Mouse (Mus musculus) forelimb bud, embryonic 11.5 days (tissue): ENCODE measurements at regions not wholly inside any gene's neighbourhood (a gene's known extent, or its start where the extent isn't known, plus 50 kb on each side); places are given as distances from the start of the nearest gene placed in this dataset.
"Not testable (repeated sequence)": the region's sequence is repeated elsewhere in the genome, so short reads cannot be mapped to it uniquely, and the experiment has no call there.

Source experiments
- DNase-seq: peaks from one replicate; pipeline ENCODE4 v3.0.0-alpha.2; 2012; ENCODE audit warnings: low read depth, low spot score

DNA sequence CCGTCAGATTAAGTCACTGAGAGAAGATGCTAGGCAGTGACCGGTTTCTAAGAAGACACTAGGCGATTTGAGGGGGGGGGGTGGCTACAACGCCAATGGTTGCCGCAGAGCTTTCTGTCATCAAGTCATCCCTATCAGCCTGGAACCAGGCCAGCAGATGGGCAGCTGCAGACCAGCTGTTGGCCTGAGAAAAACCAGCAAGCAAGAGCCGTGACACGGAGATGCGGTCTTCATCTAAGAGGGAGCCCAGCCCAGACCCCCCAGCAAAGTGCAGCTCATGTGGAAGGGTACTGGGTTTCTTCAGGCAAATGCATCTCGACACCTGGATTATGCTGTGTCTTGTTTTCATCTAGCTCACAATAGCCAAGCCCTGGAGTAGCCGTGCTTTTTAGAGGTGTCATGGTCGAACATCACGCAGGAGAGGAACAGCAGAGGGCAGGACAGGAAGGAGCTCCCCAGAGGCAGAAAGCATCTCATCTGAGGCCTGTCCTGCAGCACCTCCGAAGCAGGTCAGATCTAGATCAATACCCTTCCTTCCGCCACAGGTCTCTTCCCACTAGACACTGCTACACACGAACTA, 76.3 kb downstream of the Cpn2 start:
- no peak for DNase-seq

DNA sequence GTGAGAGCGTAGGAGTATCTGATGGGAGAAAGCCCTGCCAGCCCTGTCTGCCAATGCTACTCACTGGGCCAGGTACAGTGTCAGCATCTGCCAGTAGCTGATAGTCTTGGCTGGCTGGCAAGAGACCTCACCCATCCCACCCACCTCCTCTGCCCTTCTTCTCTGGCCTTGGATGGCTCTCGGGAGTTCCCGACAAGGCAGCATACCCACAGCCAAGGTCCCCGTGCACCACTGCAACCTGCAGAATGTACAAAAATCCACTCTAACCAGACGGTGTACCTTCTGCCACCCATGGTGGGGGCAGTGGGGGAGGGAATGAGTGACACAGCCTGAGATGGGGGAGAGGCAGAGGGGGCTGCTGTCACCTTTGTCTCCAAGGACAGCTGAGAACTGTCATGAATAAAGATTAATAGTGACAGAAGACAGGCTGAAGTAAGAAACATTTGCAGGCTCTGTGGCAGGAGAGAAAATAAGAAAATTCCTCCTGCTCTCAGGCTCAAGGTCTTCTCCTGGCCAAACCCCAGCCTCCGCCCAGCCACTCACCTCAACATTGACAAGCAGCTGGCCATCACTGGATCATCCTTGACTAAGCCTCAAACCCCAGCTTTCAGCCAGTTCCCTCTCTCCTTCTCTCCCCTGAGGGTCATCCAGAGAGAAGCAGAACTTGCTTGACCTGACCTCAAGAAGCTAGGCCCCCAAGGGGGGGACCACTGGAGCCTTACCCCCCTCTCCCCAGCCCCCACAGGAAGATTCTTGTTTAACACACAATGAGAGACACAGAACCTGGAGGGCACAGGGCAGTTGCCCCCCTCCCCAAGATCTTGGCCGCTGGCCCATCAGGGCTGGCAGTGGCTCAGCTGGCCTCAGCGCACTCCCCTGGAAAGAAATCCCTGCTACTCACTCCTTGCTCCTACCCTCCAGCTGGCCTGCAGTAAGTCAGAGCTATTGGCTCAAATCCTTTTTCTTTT, 73.7 kb downstream of the Cpn2 start:
- DNase-seq: no peak

GRCm38 (mm10) chr16:30194836-30195235, 72.5 kb downstream of the Cpn2 start:
- DNase-seq: no peak

DNA sequence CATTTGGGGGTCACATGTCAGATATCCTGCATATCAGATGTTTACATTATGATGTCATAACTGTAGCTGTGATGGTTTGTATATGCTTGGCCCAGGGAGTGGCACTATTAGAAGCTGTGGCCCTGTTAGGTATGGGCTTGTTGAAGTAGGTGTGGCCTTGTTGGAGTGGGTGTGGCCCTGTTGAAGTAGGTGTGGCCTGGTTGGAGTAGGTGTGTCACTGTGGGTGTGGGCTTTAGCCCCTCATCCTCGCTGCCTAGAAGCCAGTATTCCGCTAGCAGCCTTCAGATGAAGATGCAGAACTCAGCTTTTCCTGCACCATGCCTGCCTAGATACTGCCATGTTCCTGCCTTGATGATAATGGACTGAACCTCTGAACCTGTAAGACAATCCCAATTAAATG, 71.4 kb downstream of the Cpn2 start:
- not testable (repeated sequence) for DNase-seq

DNA sequence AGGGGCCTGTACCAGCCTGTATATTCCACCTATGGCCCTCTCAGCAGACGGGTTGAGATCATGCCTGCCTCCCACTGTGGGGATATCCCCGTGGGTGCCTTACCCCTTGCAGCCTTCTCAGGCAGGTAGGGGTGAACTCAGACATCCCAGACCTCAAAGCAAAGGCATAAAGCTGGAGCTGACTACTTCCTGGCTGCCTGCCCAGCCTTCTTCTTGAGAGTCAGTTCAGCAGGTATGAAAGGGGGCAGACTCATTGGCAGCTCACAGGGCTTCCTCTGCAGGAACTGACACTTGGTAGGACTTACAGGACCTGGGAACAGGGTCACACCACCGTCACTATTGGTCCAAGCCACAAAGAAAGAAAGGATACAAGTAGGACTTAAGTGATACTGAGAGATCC, 69.9 kb downstream of the Cpn2 start:
- DNase-seq: no peak

- DNase-seq: no peak
Measured at GRCm38 (mm10) chr16:30199836-30200235, 67.5 kb downstream of the Cpn2 start.

DNA sequence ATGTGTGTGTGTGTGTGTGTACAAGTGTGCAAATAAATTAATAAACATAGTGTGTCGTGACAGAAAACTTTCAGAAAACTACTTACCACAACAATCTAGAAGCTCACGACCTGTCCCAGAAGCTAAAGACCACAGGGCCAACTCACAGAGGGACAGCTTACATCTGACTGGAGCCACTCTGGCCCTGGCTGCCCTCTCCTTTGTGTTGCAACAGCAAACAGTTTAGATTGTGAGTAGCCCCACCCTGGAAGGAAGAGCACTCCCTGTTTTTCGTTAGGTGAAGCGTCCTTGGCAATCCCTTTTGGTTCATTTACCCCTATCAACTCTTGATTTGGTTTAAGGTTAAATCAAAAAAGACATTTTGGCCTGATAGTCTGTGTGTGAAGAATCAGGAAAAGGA, 63.2 kb downstream of the Cpn2 start:
- no peak for DNase-seq

GRCm38 (mm10) chr16:30205314-30205815, 61.9 kb downstream of the Cpn2 start:
- no peak for DNase-seq

DNA sequence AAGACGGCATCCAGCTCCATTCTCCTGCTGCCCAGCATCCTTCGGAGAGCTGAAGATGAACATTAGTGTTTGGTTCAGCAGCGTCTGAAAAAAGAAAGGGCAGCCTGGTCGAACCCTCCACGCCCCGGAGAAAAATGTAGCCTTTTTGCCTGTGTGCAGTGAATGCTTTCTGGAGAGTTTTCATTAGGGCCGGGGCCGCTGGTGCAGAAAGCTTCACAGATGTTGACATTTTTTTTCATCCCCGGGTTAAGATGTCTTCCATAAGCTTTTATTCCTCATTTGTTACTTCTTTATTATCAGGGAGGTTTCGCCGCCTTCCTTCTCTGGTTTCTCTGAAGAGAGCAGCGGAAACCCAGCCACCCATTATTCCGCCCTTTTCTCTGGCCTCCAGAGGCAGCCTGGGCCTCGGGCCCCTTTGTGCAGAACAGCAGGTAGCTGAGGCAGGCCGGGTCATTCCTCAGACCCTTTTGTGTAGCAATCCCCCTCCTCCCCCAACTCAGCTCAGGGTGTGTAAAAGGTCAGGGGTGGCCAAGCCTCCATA, 61.4 kb downstream of the Cpn2 start:
- no peak for DNase-seq
